Mouse (Mus musculus): Measurements from ENCODE around the gene Zfp53.

DNA sequence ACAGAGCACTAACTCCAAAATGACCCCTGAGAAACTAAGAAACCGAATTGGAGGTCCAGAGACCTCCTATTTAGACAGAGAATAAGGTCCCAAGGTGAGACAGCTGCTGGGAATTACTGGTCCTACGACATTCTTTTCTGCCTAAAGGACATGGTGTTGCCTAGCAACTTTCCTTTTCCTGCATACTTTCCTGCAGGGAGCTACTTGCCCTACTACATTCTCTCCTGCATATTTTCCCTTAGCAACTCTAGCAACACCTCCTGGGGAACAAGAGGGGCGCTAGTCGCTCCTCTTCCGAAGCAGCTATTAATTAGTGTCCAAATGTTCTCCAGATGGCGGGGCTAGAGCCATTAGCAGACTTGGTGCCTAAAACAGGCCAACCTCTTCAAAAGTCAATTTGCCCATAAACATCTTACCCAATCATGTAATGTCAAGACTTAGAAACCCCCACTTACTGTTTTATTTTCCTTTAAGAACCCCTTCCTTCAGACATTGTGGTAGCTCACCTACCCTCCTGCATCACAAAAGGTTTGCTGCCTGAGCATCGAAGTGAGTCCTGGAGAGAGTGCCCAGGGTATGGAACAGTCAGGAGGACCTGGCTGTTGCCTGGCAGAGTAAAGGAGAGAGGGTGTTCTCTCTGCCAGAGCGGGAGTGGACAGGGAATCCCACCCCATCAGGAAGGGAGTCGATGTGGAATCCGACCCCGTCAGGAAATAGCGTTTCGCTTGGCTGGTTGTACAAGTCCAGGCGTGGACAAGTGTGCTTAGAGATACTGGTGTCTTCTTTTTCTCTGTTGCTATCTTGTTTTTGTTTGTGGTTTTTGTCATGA is 15.2 kb upstream of the Zfp53 start:
- 0 out of 2 replicates have a peak, but pooled peaks have one; percentile 21 for TF ChIP-seq CTCF (IDR thresholded peaks at IDR 0.05; ENCODE audit: low read depth)
- TF ChIP-seq EP300 (IDR thresholded peaks at IDR 0.05; ENCODE audit: low read depth), result no peak
